Mouse (Mus musculus): Measurements from ENCODE around the gene Zfp459. TPM values are rescaled to one million over a fixed set of nuclear protein-coding genes. Genes with fewer than 3 reads are reported as not detected.
"Not testable (repeated sequence)": the region's sequence is repeated elsewhere in the genome, so short reads cannot be mapped to it uniquely, and the experiment has no call there.

Gene Zfp459
- polyA plus RNA-seq (2016; fragmentation: Nextera tagmentation; extraction: Ambion mirVana) = 0.42 and 0.46 TPM in 2 replicates

GRCm38 (mm10) chr13:67421207-67421857 lies at the start of gene Zfp459:
Zfp459 (minus strand) TSS chr13:67421418.
- H3K27ac ChIP-seq (replicated peaks) = no peak within 1 kb of the TSS
- H3K4me3 ChIP-seq = peak within 1 kb of the TSS; percentile 61
- H3K9me3 ChIP-seq = no peaks in the 10 kb centered on the region
- H3K9ac ChIP-seq (replicated peaks) = peak within 1 kb of the TSS; percentile 54
- ATAC-seq (ENCODE audit: low FRiP score, low read depth) = peak; percentile 90
- WGBS = 3% methylated on average over 22 of the region's 22 CpGs
- peak within 1 kb of the TSS; percentile 91 for H3K4me2 ChIP-seq (replicated peaks)
- no peaks in the 10 kb centered on the region for H3K27me3 ChIP-seq
- peaks cover 4% of the 10 kb centered on the region; the same call in 1 of the 2 replicates for H3K4me1 ChIP-seq
- H3K36me3 ChIP-seq = no peaks in the 10 kb centered on the region

GRCm38 (mm10) chr13:67469274-67469673 lies 48.1 kb upstream of the Zfp459 start:
- Histone ChIP-seq H3K4me1 (no peaks in the 10 kb centered on the region), H3K4me2 (replicated peaks) (no peak overlapping the region), H3K9me3 (no peaks in the 10 kb centered on the region), H3K4me3 (no peak overlapping the region), H3K36me3 (peaks cover 11% of the 10 kb centered on the region; the same call in 1 of the 2 replicates), H3K27me3 (no peaks in the 10 kb centered on the region), H3K27ac (replicated peaks) (no peak overlapping the region), H3K9ac (replicated peaks) (no peak overlapping the region)
- no peak for ATAC-seq (ENCODE audit: low FRiP score, low read depth)
- WGBS = 89% methylated on average over 3 of the region's 3 CpGs

- H3K4me3 ChIP-seq; H3K27me3 ChIP-seq; H3K9me3 ChIP-seq; H3K27ac ChIP-seq (replicated peaks); H3K9ac ChIP-seq (replicated peaks); ATAC-seq (ENCODE audit: low FRiP score, low read depth); H3K36me3 ChIP-seq; H3K4me2 ChIP-seq (replicated peaks); H3K4me1 ChIP-seq: not testable (repeated sequence)
- 85% methylated on average over 3 of the region's 5 CpGs for WGBS
These were observed 42.4 kb upstream of the Zfp459 start for GRCm38 (mm10) chr13:67463506-67464185.

DNA sequence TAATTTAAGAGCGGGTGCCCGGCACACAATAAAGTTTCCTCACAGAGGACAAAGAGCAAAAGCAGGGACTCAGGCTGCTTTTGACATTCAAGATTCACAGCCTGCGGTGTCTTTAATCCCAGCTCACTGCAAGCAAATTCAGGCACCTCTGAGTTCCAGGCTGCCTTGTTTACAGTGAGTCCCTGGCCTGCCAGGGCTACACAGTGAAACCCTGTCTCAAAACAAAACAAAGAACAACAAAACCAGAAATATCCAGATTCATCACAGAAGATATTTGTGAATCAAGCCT lies 30.7 kb upstream of the Zfp459 start:
- Histone ChIP-seq H3K4me1 (peaks cover 6% of the 10 kb centered on the region; the same call in 1 of the 2 replicates), H3K9ac (replicated peaks) (peak overlapping the region; percentile 49; the same call in 1 of the 2 replicates), H3K36me3 (no peaks in the 10 kb centered on the region), H3K27me3 (no peaks in the 10 kb centered on the region), H3K4me2 (replicated peaks) (peak overlapping the region; percentile 73), H3K27ac (replicated peaks) (no peak overlapping the region), H3K9me3 (no peaks in the 10 kb centered on the region), H3K4me3 (peak overlapping the region; percentile 60)
- 2% methylated on average over 3 of the region's 3 CpGs for WGBS
- ATAC-seq (ENCODE audit: low FRiP score, low read depth) = peak; percentile 17

DNA sequence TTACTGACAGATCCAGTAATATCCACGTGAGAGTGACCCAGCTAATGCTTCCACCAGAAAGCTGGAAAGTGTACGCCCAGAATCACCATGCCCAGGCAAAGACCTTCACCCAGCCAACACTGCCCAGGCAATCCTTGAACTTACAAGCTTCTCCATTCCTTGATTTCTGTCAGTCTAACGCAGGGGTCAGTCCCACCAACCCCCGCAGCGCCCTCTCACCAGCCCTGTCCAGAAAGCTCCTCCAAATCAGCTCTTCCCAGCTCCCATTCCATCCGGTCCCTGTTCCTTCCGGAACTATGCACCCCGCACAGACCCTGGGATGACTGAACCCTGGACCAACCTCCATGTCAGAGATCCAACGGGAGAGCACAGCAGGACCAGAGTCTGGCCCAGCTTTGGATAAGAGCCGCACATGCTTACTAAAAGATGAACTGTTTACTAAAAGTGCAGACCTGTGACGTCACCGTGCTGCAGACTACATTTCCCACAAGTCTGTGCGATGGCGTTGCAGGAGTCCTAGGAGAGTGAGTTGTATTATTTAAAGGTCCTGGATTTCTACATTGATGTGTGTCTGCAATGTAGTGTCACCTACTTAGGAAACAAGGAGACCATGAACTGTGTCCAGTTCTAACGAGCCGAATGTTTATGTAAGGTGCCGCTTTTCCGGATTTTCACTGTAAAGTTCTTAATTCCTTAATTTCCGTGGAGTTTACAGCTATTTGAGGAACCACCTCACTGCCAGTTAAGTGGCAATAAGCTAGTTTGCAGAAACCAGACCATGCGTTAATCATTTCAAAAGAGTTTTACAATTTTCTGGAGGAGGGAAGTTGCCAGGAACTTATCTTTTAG lies 30.2 kb upstream of the Zfp459 start, which contains the start of gene Zfp874a:
Gene Zfp874a, minus strand, starts transcription at position 453 of the 849 bp plus-strand sequence.
- Histone ChIP-seq H3K4me3 (peak within 1 kb of the TSS; percentile 60), H3K27ac (replicated peaks) (no peak within 1 kb of the TSS), H3K4me1 (peaks cover 6% of the 10 kb centered on the region; the same call in 1 of the 2 replicates), H3K27me3 (no peaks in the 10 kb centered on the region), H3K9ac (replicated peaks) (peak within 1 kb of the TSS; percentile 63), H3K4me2 (replicated peaks) (peak within 1 kb of the TSS; percentile 73), H3K9me3 (no peaks in the 10 kb centered on the region), H3K36me3 (no peaks in the 10 kb centered on the region)
- ATAC-seq (ENCODE audit: low FRiP score, low read depth) = peak; percentile 97
- 2% methylated on average over 20 of the region's 20 CpGs for WGBS

DNA sequence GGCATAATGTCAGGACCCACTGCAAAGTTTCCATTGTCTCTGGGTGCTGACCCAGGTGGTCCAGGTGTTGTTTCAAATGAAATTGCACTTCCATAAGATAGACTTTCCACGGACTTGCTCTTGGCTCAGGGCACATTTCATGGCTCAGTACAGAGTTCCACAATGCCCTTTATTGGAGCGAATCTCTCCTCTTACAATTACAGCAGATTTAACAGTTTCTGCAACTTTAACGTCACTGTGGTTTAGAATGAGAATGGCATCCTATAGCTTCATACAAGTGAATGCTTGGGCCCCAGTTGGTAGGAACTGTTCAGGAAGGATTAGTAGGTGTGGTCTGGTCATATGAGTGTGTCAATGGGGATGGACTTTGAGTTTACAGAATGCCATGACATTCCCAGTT lies 15.9 kb upstream of the Zfp459 start:
- H3K27ac ChIP-seq (replicated peaks); H3K4me1 ChIP-seq; H3K4me2 ChIP-seq (replicated peaks); H3K36me3 ChIP-seq; H3K9me3 ChIP-seq; H3K9ac ChIP-seq (replicated peaks); ATAC-seq (ENCODE audit: low FRiP score, low read depth); H3K27me3 ChIP-seq; H3K4me3 ChIP-seq: not testable (repeated sequence)
- 88% methylated on average over 1 of the region's 3 CpGs for WGBS

DNA sequence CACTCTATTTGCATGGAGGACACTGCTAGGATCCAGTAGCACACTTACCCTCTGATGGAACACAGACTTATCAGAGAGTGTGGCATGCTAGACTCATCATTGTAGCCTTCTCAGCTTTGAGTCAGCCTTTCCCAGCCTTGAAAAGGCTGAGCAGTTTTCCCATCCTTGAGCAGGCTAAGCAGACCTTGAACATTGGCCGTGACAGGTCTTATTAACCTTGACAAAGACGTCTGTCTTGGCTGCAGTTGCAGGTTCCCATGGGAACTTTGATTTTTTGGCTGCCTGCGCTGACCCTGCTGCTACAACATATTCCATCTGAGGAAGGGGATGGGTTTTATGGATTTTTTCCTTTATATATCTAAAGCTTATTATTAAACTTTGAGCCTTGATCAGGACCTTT lies 6.9 kb upstream of the Zfp459 start:
- no peak overlapping the region for H3K9ac ChIP-seq (replicated peaks)
- no peak overlapping the region for H3K4me2 ChIP-seq (replicated peaks)
- no peak for ATAC-seq (ENCODE audit: low FRiP score, low read depth)
- WGBS = 75% methylated on average over 3 of the region's 3 CpGs
- no peaks in the 10 kb centered on the region for H3K27me3 ChIP-seq
- H3K9me3 ChIP-seq = no peaks in the 10 kb centered on the region
- no peak overlapping the region for H3K27ac ChIP-seq (replicated peaks)
- H3K4me3 ChIP-seq = no peak overlapping the region
- H3K4me1 ChIP-seq = no peaks in the 10 kb centered on the region
- H3K36me3 ChIP-seq = no peaks in the 10 kb centered on the region

- not testable (repeated sequence) for H3K9ac ChIP-seq (replicated peaks); H3K27ac ChIP-seq (replicated peaks); H3K9me3 ChIP-seq; H3K27me3 ChIP-seq; H3K4me2 ChIP-seq (replicated peaks); H3K36me3 ChIP-seq; H3K4me1 ChIP-seq; ATAC-seq (ENCODE audit: low FRiP score, low read depth); H3K4me3 ChIP-seq
These were observed 4.5 kb upstream of the Zfp459 start for GRCm38 (mm10) chr13:67425699-67426098.

GRCm38 (mm10) chr13:67422532-67422931 lies 1.3 kb upstream of the Zfp459 start:
- H3K4me3 ChIP-seq; ATAC-seq (ENCODE audit: low FRiP score, low read depth): not testable (repeated sequence)
- WGBS = 81% methylated on average over 2 of the region's 2 CpGs

GRCm38 (mm10) chr13:67420558-67421206 lies 536 bp downstream of the Zfp459 start:
- Histone ChIP-seq H3K27ac (replicated peaks) (no peak overlapping the region), H3K9ac (replicated peaks) (peak overlapping the region; percentile 54), H3K4me1 (peaks cover 4% of the 10 kb centered on the region; the same call in 1 of the 2 replicates), H3K4me3 (peak overlapping the region; percentile 61), H3K4me2 (replicated peaks) (peak overlapping the region; percentile 91), H3K36me3 (no peaks in the 10 kb centered on the region), H3K9me3 (no peaks in the 10 kb centered on the region), H3K27me3 (no peaks in the 10 kb centered on the region)
- WGBS = 35% methylated on average over 11 of the region's 11 CpGs
- ATAC-seq (ENCODE audit: low FRiP score, low read depth) = no peak

More at GRCm38 (mm10) chr13:67422532-67422931, 1.3 kb upstream of the Zfp459 start:
- H3K27ac ChIP-seq (replicated peaks); H3K27me3 ChIP-seq; H3K4me1 ChIP-seq; H3K4me2 ChIP-seq (replicated peaks); H3K36me3 ChIP-seq; H3K9ac ChIP-seq (replicated peaks); H3K9me3 ChIP-seq: not testable (repeated sequence)

DNA sequence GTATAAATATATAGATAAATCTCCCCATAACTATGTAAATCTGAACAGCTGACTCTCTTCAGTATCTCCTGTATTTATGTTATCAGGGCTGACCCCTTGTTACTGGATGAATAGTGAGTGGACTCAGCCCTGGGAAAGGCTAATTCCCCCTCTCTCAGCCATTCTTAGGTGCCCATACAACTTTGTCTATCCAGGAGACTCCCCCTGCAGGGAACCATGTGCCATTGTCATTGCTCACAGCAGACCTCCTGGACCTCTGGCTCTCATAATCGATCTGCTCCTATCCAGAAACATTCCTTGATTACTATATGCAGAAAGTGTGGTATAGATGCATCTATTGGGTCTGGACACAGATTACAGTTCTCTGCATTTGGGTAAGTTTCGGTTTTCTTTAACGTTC lies 4.4 kb downstream of the Zfp459 start:
- Histone ChIP-seq H3K9me3 (no peaks in the 10 kb centered on the region), H3K27ac (replicated peaks) (no peak overlapping the region), H3K9ac (replicated peaks) (no peak overlapping the region), H3K36me3 (no peaks in the 10 kb centered on the region), H3K4me3 (no peak overlapping the region), H3K27me3 (no peaks in the 10 kb centered on the region), H3K4me2 (replicated peaks) (no peak overlapping the region), H3K4me1 (peaks cover 4% of the 10 kb centered on the region; the same call in 1 of the 2 replicates)
- 90% methylated on average over 3 of the region's 3 CpGs for WGBS
- ATAC-seq (ENCODE audit: low FRiP score, low read depth) = no peak
